ENCODE assay signal across 19 mouse cellular contexts in the genomic region with DNA sequence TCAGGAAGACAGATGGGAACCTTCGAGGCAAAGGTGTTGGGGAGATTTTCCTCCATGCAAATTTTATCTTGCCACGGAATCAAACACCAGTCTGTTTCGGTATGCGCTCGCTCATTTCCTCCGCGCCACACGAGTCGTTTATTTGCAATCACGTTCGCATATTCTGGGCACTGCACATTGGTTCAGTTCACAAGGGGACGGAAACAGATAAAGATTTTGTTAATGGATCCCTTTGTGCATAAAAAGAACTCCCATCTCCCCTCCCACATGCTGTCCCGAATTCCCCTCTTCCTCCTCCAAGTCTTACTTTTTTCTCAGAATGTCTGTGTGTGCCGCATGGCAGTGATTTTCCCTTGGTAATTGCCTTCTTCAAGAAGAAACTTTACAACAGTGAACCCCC. TPM values are rescaled to one million over a fixed set of nuclear protein-coding genes. Genes with fewer than 3 reads are reported as not detected.
DNase-seq lines count a peak whose midpoint lies in the region; ATAC-seq and TF ChIP-seq lines count a peak whose summit lies in the region.
"Had no signal": no experiment of that assay in that cellular context is flagged by ENCODE, and none has a peak within 500 bp of the region (broad histone marks: within the 10 kb centered on the region; RNA-seq: fewer than 3 reads in every experiment).

No protein-coding gene starts in this region.

- H3K27me3 ChIP-seq in hindbrain, embryonic 16.5 days (replicated peaks; ENCODE audit: control insufficient read depth, insufficient read depth, low read length): no peaks in the 10 kb centered on the region
- H3K27me3 ChIP-seq in hindbrain, embryonic 11.5 days (ENCODE audit: control insufficient read depth, insufficient read depth, low read length): no peaks in the 10 kb centered on the region
- H3K27me3 ChIP-seq in liver, postnatal 0 days (ENCODE audit: insufficient read depth, low read length): no peaks in the 10 kb centered on the region
- H3K27me3 ChIP-seq in kidney, adult 2 months (replicated peaks; ENCODE audit: control insufficient read depth, insufficient read depth, low read length): no peaks in the 10 kb centered on the region
- H3K27me3 ChIP-seq: hindbrain, embryonic 15.5 days; limb, embryonic 15.5 days had no signal

- TF ChIP-seq CTCF in brain, embryonic 14.5 days (IDR thresholded peaks at IDR 0.05; ENCODE audit: borderline replicate concordance, extremely low read depth, insufficient read depth, insufficient read length): no peak
- no peak for TF ChIP-seq CTCF in liver, postnatal 0 days (IDR thresholded peaks at IDR 0.05; ENCODE audit: low read depth)
- TF ChIP-seq CTCF in kidney, adult 2 months (conservative IDR thresholded peaks at IDR 0.05; ENCODE audit: insufficient read depth, insufficient read length, low read depth, low read length): no peak

- DNase-seq in hindbrain, embryonic 11.5 days (ENCODE audit: low spot score): no peak
- DNase-seq in testis, postnatal 14 days (ENCODE audit: low spot score): peak; percentile 39
- no peak for DNase-seq in testis, postnatal 10 days (ENCODE audit: low spot score)
- DNase-seq in brain, embryonic 14.5 days (ENCODE audit: low read depth): peak; percentile 22
- peak; percentile 73 for DNase-seq in telencephalon, adult 2 months (ENCODE audit: low read depth, low spot score)
- no peak for DNase-seq in liver, postnatal 0 days
- DNase-seq in kidney, adult 2 months: no peak
- DNase-seq: adrenal gland, adult 2 months; cerebellum, adult 8-10 months; heart, postnatal 14 days; kidney, adult 8-10 months; kidney, postnatal 36 days; lung, adult 18-20 months; thymus, adult 18-20 months had no signal

- H3K36me3 ChIP-seq in hindbrain, embryonic 16.5 days (ENCODE audit: control insufficient read depth, insufficient read depth, low read length): no peaks in the 10 kb centered on the region
- H3K36me3 ChIP-seq in hindbrain, embryonic 11.5 days (ENCODE audit: control insufficient read depth, insufficient read depth, low read length): no peaks in the 10 kb centered on the region
- no peaks in the 10 kb centered on the region for H3K36me3 ChIP-seq in liver, postnatal 0 days (replicated peaks; ENCODE audit: insufficient read depth, low read length)
- H3K36me3 ChIP-seq in kidney, adult 2 months (ENCODE audit: control insufficient read depth, insufficient read depth, low read length): no peaks in the 10 kb centered on the region
- H3K36me3 ChIP-seq: G1E; heart, embryonic 10.5 days; hindbrain, embryonic 15.5 days; limb, embryonic 15.5 days had no signal

- no peak for TF ChIP-seq POLR2A in brain, embryonic 14.5 days (IDR thresholded peaks at IDR 0.05; ENCODE audit: borderline replicate concordance, extremely low read depth, insufficient read depth, insufficient read length, poor library complexity, severe bottlenecking)
- no peak for TF ChIP-seq POLR2A in kidney, adult 2 months (IDR thresholded peaks at IDR 0.05; ENCODE audit: low read depth, low read length)

- no peak for ATAC-seq in hindbrain, embryonic 16.5 days
- ATAC-seq in hindbrain, embryonic 11.5 days (ENCODE audit: low FRiP score): no peak
- no peak for ATAC-seq in liver, postnatal 0 days

- no peak overlapping the region for H3K4me3 ChIP-seq in hindbrain, embryonic 16.5 days (ENCODE audit: low read length)
- H3K4me3 ChIP-seq in hindbrain, embryonic 11.5 days (ENCODE audit: low read depth, low read length): no peak overlapping the region
- no peak overlapping the region for H3K4me3 ChIP-seq in liver, postnatal 0 days (ENCODE audit: low read depth, low read length)
- H3K4me3 ChIP-seq in kidney, adult 2 months (ENCODE audit: insufficient read depth, low read depth, low read length): no peak overlapping the region
- H3K4me3 ChIP-seq: heart, embryonic 10.5 days; hindbrain, embryonic 15.5 days; limb, embryonic 15.5 days had no signal

- H3K9me3 ChIP-seq in hindbrain, embryonic 16.5 days (ENCODE audit: control insufficient read depth, low read length): no peaks in the 10 kb centered on the region
- H3K9me3 ChIP-seq in hindbrain, embryonic 11.5 days (ENCODE audit: control insufficient read depth, low read length): no peaks in the 10 kb centered on the region
- H3K9me3 ChIP-seq in liver, postnatal 0 days (ENCODE audit: low read length): no peaks in the 10 kb centered on the region
- H3K9me3 ChIP-seq: G1E; heart, embryonic 10.5 days; hindbrain, embryonic 15.5 days; limb, embryonic 15.5 days had no signal

- peak overlapping the region; percentile 16; the same call in 1 of the 2 replicates for H3K4me2 ChIP-seq in hindbrain, embryonic 16.5 days (ENCODE audit: low read length)
- no peak overlapping the region for H3K4me2 ChIP-seq in hindbrain, embryonic 11.5 days (replicated peaks; ENCODE audit: low read depth, low read length)
- no peak overlapping the region; the same call in 1 of the 2 replicates for H3K4me2 ChIP-seq in liver, postnatal 0 days (ENCODE audit: low read depth, low read length)
- H3K4me2 ChIP-seq: hindbrain, embryonic 15.5 days; limb, embryonic 15.5 days had no signal

- WGBS in hindbrain, embryonic 16.5 days: 77% methylated on average over 14 of the region's 14 CpGs
- WGBS in hindbrain, embryonic 11.5 days: 85% methylated on average over 14 of the region's 14 CpGs
- WGBS in liver, postnatal 0 days (ENCODE audit: insufficient replicate concordance): 67% methylated on average over 14 of the region's 14 CpGs
- WGBS in kidney, adult 2 months: 65% methylated on average over 14 of the region's 14 CpGs

- no peak overlapping the region for H3K27ac ChIP-seq in hindbrain, embryonic 16.5 days (ENCODE audit: low read depth, low read length)
- H3K27ac ChIP-seq in hindbrain, embryonic 11.5 days (ENCODE audit: low read depth, low read length): no peak overlapping the region
- no peak overlapping the region for H3K27ac ChIP-seq in liver, postnatal 0 days (ENCODE audit: low read depth)
- H3K27ac ChIP-seq in kidney, adult 2 months (ENCODE audit: insufficient read depth, low read depth, low read length): no peak overlapping the region
- H3K27ac ChIP-seq: heart, embryonic 10.5 days; hindbrain, embryonic 15.5 days; limb, embryonic 15.5 days had no signal

- no peak overlapping the region for H3K9ac ChIP-seq in hindbrain, embryonic 16.5 days (ENCODE audit: low read depth, low read length)
- H3K9ac ChIP-seq in hindbrain, embryonic 11.5 days (ENCODE audit: low read depth, low read length): no peak overlapping the region
- no peak overlapping the region for H3K9ac ChIP-seq in liver, postnatal 0 days (replicated peaks)
- H3K9ac ChIP-seq: hindbrain, embryonic 15.5 days; limb, embryonic 15.5 days had no signal

- TF ChIP-seq EP300 in liver, postnatal 0 days (IDR thresholded peaks at IDR 0.05; ENCODE audit: low read depth): no peak

- no peaks in the 10 kb centered on the region for H3K4me1 ChIP-seq in hindbrain, embryonic 16.5 days (ENCODE audit: control insufficient read depth, insufficient read depth, low read depth, low read length)
- H3K4me1 ChIP-seq in hindbrain, embryonic 11.5 days (replicated peaks; ENCODE audit: control insufficient read depth, insufficient read depth, low read length): no peaks in the 10 kb centered on the region
- H3K4me1 ChIP-seq in liver, postnatal 0 days (ENCODE audit: insufficient read depth): no peaks in the 10 kb centered on the region
- no peaks in the 10 kb centered on the region for H3K4me1 ChIP-seq in kidney, adult 2 months (ENCODE audit: control insufficient read depth, insufficient read depth, low read length)
- H3K4me1 ChIP-seq: heart, embryonic 10.5 days; hindbrain, embryonic 15.5 days; limb, embryonic 15.5 days had no signal

RNA-seq across cellular contexts. Expression of gene Zbtb18, which starts 13.8 kb away (rescaled TPM):
- 10.5 and 15.4 TPM in 2 replicates for polyA plus RNA-seq in hindbrain, embryonic 16.5 days (2015; fragmentation: Nextera tagmentation; extraction: Ambion mirVana)
- polyA plus RNA-seq in hindbrain, embryonic 11.5 days (2014; fragmentation: Nextera tagmentation; extraction: Ambion mirVana): 9.4 and 20.0 TPM in 2 replicates
- polyA plus RNA-seq in brain, embryonic 14.5 days (2012; rRNA removed): 55.5 and 56.4 TPM in 2 replicates
- polyA plus RNA-seq in liver, postnatal 0 days (2015; fragmentation: Nextera tagmentation; extraction: Ambion mirVana): 1.5 TPM in 2 replicates
- 9.2 and 12.7 TPM in 2 replicates for polyA plus RNA-seq in kidney, adult 2 months (2012; rRNA removed)

Comparison
In these comparisons a context has a peak if more than half of its experiments do, and no peak if none do; other contexts are left out.
1. DNase-seq: peak in testis, postnatal 14 days (single experiment), brain, embryonic 14.5 days (single experiment) and telencephalon, adult 2 months (single experiment); none in hindbrain, embryonic 11.5 days (single experiment), testis, postnatal 10 days (single experiment), liver, postnatal 0 days (single experiment) and kidney, adult 2 months (single experiment).